Mouse (Mus musculus) lung, postnatal 0 days (tissue): Measurements from ENCODE around the gene Gm39566. TPM values are rescaled to one million over a fixed set of nuclear protein-coding genes. Genes with fewer than 3 reads are reported as not detected.
"Not testable (repeated sequence)": the region's sequence is repeated elsewhere in the genome, so short reads cannot be mapped to it uniquely, and the experiment has no call there.

Experiments used
- ATAC-seq: fragments of 200-750 bp; cut with Nextera tagmentation; 2 replicates; pipeline ENCODE4 v1.8.0; 2017; ENCODE audit warnings: moderate library complexity
- DNase-seq: peaks from one replicate; pipeline ENCODE4 v3.0.0-alpha.2; 2016; ENCODE audit warnings: low spot score
- H3K27ac ChIP-seq: fragments of 300-500 bp; sonication (generic); 2 replicates; pipeline ENCODE4 v1.5.1; 2014; ENCODE audit warnings: antibody characterized with exemption, mild to moderate bottlenecking, low read length, mixed read lengths
- H3K27me3 ChIP-seq: fragments of 300-500 bp; sonication (generic); replicated peaks from 2 replicates; pipeline ENCODE4 v1.6.1; 2014; ENCODE audit warnings: low read length, mixed read lengths; ENCODE audit not compliant: insufficient read depth
- H3K36me3 ChIP-seq: fragments of 300-500 bp; sonication (generic); 2 replicates; pipeline ENCODE4 v1.6.1; 2014; ENCODE audit warnings: low read length, mixed read lengths; ENCODE audit not compliant: insufficient read depth
- H3K4me1 ChIP-seq: fragments of 300-500 bp; sonication (generic); 2 replicates; pipeline ENCODE4 v1.6.1; 2014; ENCODE audit warnings: antibody characterized with exemption, low read depth, low read length, mixed read lengths; ENCODE audit not compliant: insufficient read depth
- H3K4me2 ChIP-seq: fragments of 300-500 bp; sonication (generic); replicated peaks from 2 replicates; pipeline ENCODE4 v1.6.1; 2014; ENCODE audit warnings: low read depth, mild to moderate bottlenecking, low read length, moderate library complexity, mixed read lengths
- H3K4me3 ChIP-seq: fragments of 300-500 bp; sonication (generic); 2 replicates; pipeline ENCODE4 v1.5.1; 2014; ENCODE audit warnings: low read depth, low read length
- H3K9ac ChIP-seq: fragments of 300-500 bp; sonication (generic); replicated peaks from 2 replicates; pipeline ENCODE4 v1.6.1; 2014; ENCODE audit warnings: low read depth, mild to moderate bottlenecking
- H3K9me3 ChIP-seq: fragments of 300-500 bp; sonication (generic); 2 replicates; pipeline ENCODE4 v1.6.1; 2016; ENCODE audit warnings: low read length, mixed read lengths
- CTCF ChIP-seq: IDR thresholded peaks from 2 replicates; pipeline ENCODE4 v1.5.1; 2016; ENCODE audit warnings: antibody characterized with exemption, mild to moderate bottlenecking
- EP300 ChIP-seq: IDR thresholded peaks from 2 replicates; pipeline ENCODE4 v1.6.1; 2016; ENCODE audit warnings: antibody characterized with exemption, mild to moderate bottlenecking, control low read depth
- WGBS: fragments of 180-500 bp; shearing (Covaris S2); extraction: QIAGEN DNeasy Blood & Tissue Kit; methylation state at CpG from one replicate; pipeline ENCODE4 v1.1.7; 2014; 5-methylcytosine and 5-hydroxymethylcytosine counted together
- polyA plus RNA-seq: library from polyadenylated mRNA; unstranded; fragments of >200 nt; fragmentation: Nextera tagmentation; extraction: Ambion mirVana; gene quantifications from 2 replicates; pipeline ENCODE4 v1.2.1, GENCODE M21; 2015

Gene Gm39566
- not detected in 2 replicates for polyA plus RNA-seq

- 56% methylated on average over 10 of the region's 10 CpGs for WGBS
- ATAC-seq (no peak), DNase-seq (no peak)
- no peaks in the 10 kb centered on the region for H3K36me3 ChIP-seq
- TF ChIP-seq CTCF (no peak), EP300 (no peak)
- no peak within 1 kb of the TSS for H3K27ac ChIP-seq
- H3K4me2 ChIP-seq: no peak within 1 kb of the TSS
- no peaks in the 10 kb centered on the region for H3K9me3 ChIP-seq
- no peak within 1 kb of the TSS for H3K4me3 ChIP-seq
- no peaks in the 10 kb centered on the region for H3K4me1 ChIP-seq
- no peak within 1 kb of the TSS for H3K9ac ChIP-seq
- H3K27me3 ChIP-seq: no peaks in the 10 kb centered on the region
Measured at GRCm38 (mm10) chr11:69815155-69815554, at the start of gene Gm39566. Gene Gm39566 (minus strand): TSS chr11:69815298.

GRCm38 (mm10) chr11:69864138-69864860 lies 49.2 kb upstream of the Gm39566 start:
- DNase-seq (no peak), ATAC-seq (no peak)
- Histone ChIP-seq H3K36me3 (no peaks in the 10 kb centered on the region), H3K27me3 (no peaks in the 10 kb centered on the region), H3K27ac (no peak overlapping the region), H3K4me2 (no peak overlapping the region), H3K4me3 (no peak overlapping the region), H3K9ac (no peak overlapping the region), H3K4me1 (no peaks in the 10 kb centered on the region), H3K9me3 (no peaks in the 10 kb centered on the region)
- TF ChIP-seq CTCF (no peak), EP300 (no peak)
- WGBS: 32% methylated on average over 8 of the region's 8 CpGs

GRCm38 (mm10) chr11:69863729-69864128 lies 48.6 kb upstream of the Gm39566 start:
- ATAC-seq, DNase-seq: not testable (repeated sequence)
- 59% methylated on average over 3 of the region's 3 CpGs for WGBS

GRCm38 (mm10) chr11:69858113-69858998 lies 43.3 kb upstream of the Gm39566 start, which contains the start of gene Tnk1:
Gene Tnk1 (minus strand): TSS chr11:69858730.
- H3K27ac ChIP-seq: peak within 1 kb of the TSS; percentile 84
- no peaks in the 10 kb centered on the region for H3K36me3 ChIP-seq
- H3K4me1 ChIP-seq: no peaks in the 10 kb centered on the region
- 16% methylated on average over 30 of the region's 30 CpGs for WGBS
- H3K4me2 ChIP-seq: peak within 1 kb of the TSS; percentile 48
- TF ChIP-seq CTCF: no peak
- no peak; the same call in 1 of the 2 replicates for TF ChIP-seq EP300
- peak; percentile 84 for ATAC-seq
- no peaks in the 10 kb centered on the region for H3K9me3 ChIP-seq
- DNase-seq: peak; percentile 88
- H3K9ac ChIP-seq: peak within 1 kb of the TSS; percentile 39
- no peaks in the 10 kb centered on the region for H3K27me3 ChIP-seq
- peak within 1 kb of the TSS; percentile 25 for H3K4me3 ChIP-seq

More at GRCm38 (mm10) chr11:69863729-69864128, 48.6 kb upstream of the Gm39566 start:
- H3K27me3 ChIP-seq, H3K4me1 ChIP-seq, H3K27ac ChIP-seq, H3K9ac ChIP-seq, H3K4me2 ChIP-seq, H3K4me3 ChIP-seq, H3K9me3 ChIP-seq, H3K36me3 ChIP-seq: not testable (repeated sequence)

- peak; percentile 28 for ATAC-seq
- H3K4me2 ChIP-seq: no peak overlapping the region
- WGBS: 37% methylated on average over 16 of the region's 16 CpGs
Measured at GRCm38 (mm10) chr11:69855347-69855746, 40.2 kb upstream of the Gm39566 start.

GRCm38 (mm10) chr11:69854680-69855079 lies 39.6 kb upstream of the Gm39566 start:
- H3K27me3 ChIP-seq: no peaks in the 10 kb centered on the region
- H3K9me3 ChIP-seq: no peaks in the 10 kb centered on the region
- H3K36me3 ChIP-seq: peaks cover 16% of the 10 kb centered on the region
- H3K4me2 ChIP-seq: no peak overlapping the region
- no peak overlapping the region for H3K4me3 ChIP-seq
- no peak overlapping the region for H3K9ac ChIP-seq
- ATAC-seq (no peak), DNase-seq (no peak)
- H3K27ac ChIP-seq: no peak overlapping the region
- WGBS: 71% methylated on average over 10 of the region's 10 CpGs
- TF ChIP-seq CTCF (no peak), EP300 (no peak)
- 0 out of 2 replicates have a peak, but pooled peaks cover 3% of the 10 kb centered on the region for H3K4me1 ChIP-seq

More at GRCm38 (mm10) chr11:69855347-69855746, 40.2 kb upstream of the Gm39566 start:
- TF ChIP-seq CTCF (peak; percentile 66), EP300 (no peak)
- no peak for DNase-seq
- Histone ChIP-seq H3K27ac (no peak overlapping the region), H3K9ac (no peak overlapping the region), H3K4me1 (0 out of 2 replicates have a peak, but pooled peaks cover 3% of the 10 kb centered on the region), H3K4me3 (no peak overlapping the region), H3K36me3 (peaks cover 14% of the 10 kb centered on the region), H3K9me3 (no peaks in the 10 kb centered on the region), H3K27me3 (no peaks in the 10 kb centered on the region)
